Mouse (Mus musculus): ENCODE data around the gene Eif4g1.

DNA sequence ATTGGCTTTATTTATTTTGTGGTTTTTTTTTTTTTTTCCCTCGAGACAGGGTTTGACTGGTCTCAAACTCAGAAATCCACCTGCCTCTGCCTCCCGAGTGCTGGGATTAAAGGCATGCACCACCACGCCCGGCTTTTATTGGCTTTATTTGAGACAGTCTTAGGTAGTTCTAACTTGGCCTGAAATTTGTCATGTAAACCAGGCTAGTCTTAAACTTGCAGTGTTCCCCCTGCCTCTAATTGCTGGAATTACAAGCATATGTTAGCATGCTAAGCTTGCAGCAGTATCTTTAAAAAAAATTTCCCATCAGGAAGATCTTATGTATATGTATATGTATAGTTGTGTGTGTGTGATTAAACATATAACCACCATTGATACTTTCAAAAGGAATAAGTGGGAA lies 8.6 kb downstream of the Eif4g1 start:
- TF ChIP-seq CTCF (IDR thresholded peaks at IDR 0.05) (peak; percentile 30), EP300 (IDR thresholded peaks at IDR 0.05) (no peak)

Measured in lung, postnatal 0 days (tissue).